Mouse (Mus musculus) splenic B cell, adult 2 months (primary cell): ENCODE measurements around the gene Hivep3.

Source experiments
- DNase-seq: peaks from one replicate; pipeline ENCODE4 v3.0.0-alpha.2; 2011; ENCODE audit warnings: low read depth, low spot score
- H3K27me3 ChIP-seq: 2 replicates; pipeline ENCODE4 v1.6.1; 2012; ENCODE audit warnings: mild to moderate bottlenecking, low read length, moderate library complexity, mixed read lengths; ENCODE audit not compliant: control insufficient read depth, poor library complexity, insufficient read depth, severe bottlenecking
- H3K36me3 ChIP-seq: 2 replicates; pipeline ENCODE4 v1.6.1; 2012; ENCODE audit warnings: mild to moderate bottlenecking, low read length, moderate library complexity, mixed read lengths; ENCODE audit not compliant: control insufficient read depth, poor library complexity, insufficient read depth, severe bottlenecking

Hivep3 gene

DNA sequence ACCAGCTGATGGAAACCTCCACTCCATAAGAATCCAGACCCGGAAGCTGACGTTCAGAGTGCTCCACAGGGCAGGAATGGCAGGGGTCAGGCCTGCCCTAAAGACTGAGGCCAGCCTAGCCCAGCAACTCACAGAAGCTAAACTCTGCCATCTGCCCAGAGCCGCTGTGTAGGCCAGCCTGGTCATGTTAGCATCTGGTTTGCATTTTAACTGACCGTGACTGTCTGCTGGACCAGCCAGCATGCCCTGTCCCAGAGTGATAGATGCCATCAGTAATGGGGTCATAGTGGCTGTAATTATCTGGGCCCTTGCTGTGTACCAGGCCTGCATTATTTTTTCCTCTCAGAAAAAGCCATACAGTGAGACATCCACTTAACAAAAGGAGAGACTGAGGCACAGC, 397.3 kb downstream of the Hivep3 start:
- H3K27me3 ChIP-seq: no peaks in the 10 kb centered on the region
- H3K36me3 ChIP-seq: no peaks in the 10 kb centered on the region
- DNase-seq: no peak

DNA sequence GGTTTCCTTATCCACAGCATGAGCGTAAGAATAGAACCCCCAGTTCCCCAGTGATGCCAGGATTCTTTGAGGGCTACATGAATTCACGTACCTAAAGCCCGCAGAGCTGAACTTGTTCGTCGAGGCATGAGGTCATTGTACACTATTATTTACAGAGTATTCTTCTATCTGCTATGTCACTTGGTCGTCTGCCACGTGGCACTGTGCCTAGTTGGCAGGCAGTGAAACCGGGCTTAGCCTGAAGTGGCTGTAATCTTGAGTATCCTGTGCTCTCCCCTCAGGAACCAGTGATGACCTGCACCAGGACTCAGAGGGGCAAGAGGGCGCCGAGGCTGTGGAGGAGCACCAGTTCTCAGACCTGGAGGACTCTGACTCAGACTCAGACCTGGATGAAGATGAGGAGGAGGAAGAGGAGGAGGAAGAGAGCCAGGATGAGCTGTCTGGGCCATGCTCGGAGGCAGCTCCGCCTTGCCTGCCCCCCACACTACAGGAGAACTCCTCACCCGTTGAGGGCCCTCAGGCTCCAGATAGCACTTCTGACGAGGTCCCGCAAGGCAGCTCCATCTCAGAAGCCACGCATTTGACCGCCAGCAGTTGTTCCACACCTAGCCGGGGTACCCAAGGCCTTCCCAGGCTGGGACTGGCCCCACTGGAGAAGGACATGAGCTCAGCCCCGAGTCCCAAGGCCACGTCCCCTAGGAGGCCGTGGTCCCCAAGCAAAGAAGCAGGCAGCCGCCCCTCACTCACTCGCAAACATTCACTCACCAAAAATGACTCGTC, 398.0 kb downstream of the Hivep3 start:
- Histone ChIP-seq H3K36me3 (no peaks in the 10 kb centered on the region), H3K27me3 (no peaks in the 10 kb centered on the region)
- no peak for DNase-seq

DNA sequence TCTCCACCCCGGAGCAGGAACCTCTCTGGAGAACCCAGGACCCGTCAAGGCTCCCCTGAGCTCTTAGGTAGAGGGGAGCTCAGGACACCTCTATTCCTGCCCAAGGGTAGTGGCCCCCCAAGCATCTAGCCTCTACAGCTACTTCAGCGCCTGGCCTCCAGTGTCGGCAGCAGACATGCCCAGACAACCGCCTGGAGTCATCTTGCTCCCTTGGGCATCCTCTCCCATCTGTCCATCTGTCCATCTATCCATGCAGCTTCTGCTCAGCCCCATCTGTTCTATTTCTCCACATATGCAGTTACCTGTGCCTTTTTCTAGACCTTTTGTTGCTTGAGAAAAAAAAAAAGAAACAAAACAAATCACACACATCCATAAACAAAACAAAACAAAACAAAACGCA, 400.6 kb downstream of the Hivep3 start:
- H3K36me3 ChIP-seq: no peaks in the 10 kb centered on the region
- no peaks in the 10 kb centered on the region for H3K27me3 ChIP-seq
- no peak for DNase-seq

DNA sequence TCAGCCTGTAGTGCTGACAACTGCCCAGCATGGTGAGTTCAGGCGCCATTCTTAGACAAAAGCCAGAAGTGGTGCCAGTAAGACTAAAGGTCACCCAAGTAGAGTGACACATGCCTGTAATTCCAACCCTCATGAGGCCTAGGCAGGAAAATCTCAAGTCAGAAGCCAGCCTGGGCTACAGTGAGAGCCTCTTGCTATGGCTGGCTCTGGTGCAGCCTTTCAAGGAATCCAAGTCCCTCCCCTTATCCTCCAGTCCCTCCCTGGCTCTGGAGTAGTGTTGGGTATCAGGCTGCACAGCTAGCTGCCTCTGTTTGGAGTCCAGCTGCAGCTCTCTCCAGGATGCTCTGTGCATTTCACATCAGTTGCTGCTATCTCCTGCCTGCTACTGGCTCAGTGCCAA, 408.2 kb downstream of the Hivep3 start:
- Histone ChIP-seq H3K36me3 (no peaks in the 10 kb centered on the region), H3K27me3 (no peaks in the 10 kb centered on the region)
- no peak for DNase-seq

DNA sequence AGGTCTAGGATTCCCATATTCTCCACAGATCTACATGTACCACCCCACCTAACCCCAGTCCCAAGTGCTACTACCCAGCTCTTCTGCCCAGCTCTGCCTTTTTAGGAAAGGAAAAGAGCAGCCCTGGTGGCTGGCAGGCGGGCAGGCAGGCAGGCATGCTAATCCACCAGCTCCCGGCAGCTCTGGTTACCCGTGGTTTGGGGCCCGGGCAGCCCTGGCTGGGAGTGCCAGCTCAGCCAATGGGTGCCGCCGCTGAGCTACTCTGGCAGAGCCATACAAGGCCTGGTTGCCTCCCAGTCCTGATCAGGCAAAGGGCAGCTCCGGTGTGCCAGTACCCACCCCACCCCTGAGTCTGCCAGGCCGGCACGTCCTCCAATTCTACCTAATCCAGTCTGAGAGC, 409.3 kb downstream of the Hivep3 start:
- DNase-seq: no peak
- no peaks in the 10 kb centered on the region for H3K27me3 ChIP-seq
- no peaks in the 10 kb centered on the region for H3K36me3 ChIP-seq

DNA sequence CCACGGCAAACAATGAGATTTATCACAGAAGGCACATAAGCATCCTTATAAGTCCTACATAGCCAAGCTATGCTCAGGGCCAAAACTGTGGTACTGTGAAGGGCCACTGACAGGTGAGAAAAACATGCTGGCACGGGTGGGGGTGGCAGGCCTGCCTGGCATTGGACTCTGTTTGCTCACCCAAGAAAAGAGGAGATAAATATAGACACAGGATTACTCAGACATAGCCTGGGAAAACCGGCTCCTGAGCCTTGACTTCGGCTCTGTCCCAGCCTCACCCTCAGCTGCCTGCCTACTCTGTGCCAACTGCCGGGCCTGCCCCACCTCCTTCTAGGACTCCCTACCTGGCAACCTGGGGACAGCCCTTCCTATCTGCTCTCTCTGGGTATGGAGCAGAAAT, 410.8 kb downstream of the Hivep3 start:
- DNase-seq: no peak
- Histone ChIP-seq H3K27me3 (no peaks in the 10 kb centered on the region), H3K36me3 (no peaks in the 10 kb centered on the region)

DNA sequence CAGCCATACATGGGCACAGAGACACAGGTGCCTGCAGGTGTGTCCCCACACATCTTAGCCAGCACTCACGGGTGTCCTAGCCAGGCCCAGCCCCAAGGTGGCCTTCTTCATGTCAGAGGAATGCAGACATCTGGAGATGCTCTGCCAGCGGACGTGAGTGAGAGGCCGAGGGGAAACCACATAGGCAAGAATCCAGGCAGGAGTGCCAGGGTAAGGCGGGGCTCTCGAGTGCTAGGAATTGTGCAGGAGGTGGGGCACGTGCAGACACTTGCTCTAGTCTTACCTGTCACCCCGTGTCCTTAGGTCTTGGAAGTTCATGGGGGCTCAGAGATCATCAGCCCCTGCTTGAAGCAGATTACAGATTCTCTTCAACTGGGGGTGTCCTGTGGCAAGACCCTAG, 412.3 kb downstream of the Hivep3 start:
- no peak for DNase-seq
- H3K36me3 ChIP-seq: no peaks in the 10 kb centered on the region
- H3K27me3 ChIP-seq: no peaks in the 10 kb centered on the region

DNA sequence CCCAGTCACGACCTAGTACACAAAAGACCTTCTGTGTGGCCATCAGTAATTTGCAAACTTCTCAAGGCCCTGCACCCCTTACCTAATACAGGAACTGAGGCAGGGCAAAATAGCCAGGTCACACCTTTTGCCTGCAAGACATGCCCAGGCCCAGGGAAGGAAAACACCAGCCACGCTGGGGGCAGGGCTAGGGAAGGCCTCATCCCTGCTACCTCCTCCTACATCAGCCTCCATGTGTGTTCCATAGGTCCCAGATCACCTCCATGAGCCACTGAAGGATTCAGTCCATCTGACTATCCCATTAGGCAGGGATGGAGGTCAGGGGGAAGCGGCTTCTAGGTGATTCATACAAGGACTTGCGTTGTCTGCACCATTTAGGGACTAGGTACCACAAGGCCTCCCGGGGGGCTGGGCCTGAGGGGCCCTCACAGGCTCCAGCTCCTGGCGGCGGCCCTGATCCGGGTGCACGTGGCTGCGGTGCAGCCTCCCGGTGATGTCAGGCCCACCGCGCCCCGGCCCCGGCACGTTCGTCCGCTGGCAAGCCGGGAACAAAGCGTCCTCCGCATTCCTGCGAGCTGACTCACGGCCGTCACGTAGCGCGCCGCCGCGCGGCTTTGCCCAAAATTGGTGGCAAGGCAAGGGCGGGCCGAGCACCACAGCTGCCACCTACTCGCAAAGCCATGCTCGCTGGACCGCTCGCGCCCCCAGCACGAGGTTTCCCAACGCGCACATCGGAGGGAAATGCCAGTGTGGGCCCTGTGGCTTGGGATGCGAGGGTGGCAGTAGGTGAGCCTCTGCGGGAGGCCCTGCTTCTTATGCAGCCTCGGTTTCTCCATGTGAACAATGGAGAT, 414.9 kb downstream of the Hivep3 start:
- H3K27me3 ChIP-seq: no peaks in the 10 kb centered on the region
- DNase-seq: no peak
- no peaks in the 10 kb centered on the region for H3K36me3 ChIP-seq

DNA sequence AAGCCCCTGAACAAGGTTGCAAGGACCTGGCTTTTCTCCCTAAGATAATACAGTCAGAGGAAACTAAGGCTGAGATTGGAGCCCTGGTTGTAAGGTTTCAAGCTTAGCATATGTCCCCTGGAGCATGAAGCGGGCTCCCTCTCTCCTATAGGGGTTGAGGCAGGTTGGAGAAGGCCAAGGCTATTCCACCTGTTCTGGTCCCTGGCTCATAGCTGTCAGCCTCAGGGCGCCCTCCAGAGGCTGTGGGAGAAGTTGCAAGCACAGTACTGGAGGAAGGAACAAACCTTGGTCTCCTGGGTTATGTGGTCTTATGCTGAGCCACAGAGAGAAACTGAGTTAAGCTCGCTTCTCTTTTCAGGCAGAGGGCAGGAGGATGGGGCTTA, 415.5 kb downstream of the Hivep3 start:
- H3K36me3 ChIP-seq: no peaks in the 10 kb centered on the region
- no peaks in the 10 kb centered on the region for H3K27me3 ChIP-seq
- peak; percentile 19 for DNase-seq

DNA sequence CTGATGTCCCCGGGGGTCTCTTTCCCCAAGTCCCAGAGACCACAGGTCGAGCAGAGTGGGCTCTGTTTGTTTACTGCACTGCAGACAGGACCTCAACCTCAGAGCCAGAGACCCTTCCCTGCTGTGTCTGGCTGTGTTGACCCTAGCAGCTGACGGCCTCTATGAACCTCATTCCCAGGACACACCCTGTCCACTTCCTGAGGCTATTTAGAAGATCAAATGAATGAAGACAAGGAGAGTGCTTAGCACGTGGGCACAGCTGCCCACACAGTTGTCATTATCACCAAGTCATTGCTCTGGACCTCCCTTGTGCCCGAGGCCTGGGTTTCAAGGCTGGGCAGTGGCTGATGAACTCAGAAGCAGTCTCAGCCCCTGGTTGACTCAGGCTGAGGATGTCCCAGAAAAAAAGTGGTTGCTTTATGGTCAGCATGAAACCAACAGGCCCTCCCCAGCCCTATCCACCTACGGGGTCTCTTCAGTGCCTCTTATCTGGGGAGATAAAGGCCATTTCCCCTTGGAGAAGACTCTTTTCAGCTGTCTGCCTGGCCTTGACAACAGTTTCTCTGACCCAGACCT, 416.8 kb downstream of the Hivep3 start:
- H3K27me3 ChIP-seq: no peaks in the 10 kb centered on the region
- H3K36me3 ChIP-seq: no peaks in the 10 kb centered on the region
- DNase-seq: no peak

DNA sequence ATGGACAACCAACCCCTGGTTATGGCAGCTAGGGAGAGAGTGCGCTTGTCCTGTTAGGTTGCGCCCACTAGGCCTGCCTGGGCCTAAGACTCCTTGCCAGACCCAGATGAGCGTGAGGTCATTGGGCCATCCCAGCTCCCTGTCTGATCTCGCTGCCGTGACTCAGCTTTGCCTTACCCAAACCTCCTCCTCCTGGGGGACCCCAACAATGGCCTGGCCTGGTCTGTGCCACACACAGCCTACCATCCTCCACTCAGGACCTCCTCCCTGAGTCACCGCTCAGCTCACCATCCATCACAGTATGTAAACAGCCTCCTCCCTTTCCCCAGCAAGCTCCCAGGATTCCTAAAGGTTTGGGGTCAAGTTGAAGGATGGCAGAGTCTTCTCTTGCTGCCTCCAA, 418.3 kb downstream of the Hivep3 start:
- DNase-seq: no peak
- no peaks in the 10 kb centered on the region for H3K27me3 ChIP-seq

DNA sequence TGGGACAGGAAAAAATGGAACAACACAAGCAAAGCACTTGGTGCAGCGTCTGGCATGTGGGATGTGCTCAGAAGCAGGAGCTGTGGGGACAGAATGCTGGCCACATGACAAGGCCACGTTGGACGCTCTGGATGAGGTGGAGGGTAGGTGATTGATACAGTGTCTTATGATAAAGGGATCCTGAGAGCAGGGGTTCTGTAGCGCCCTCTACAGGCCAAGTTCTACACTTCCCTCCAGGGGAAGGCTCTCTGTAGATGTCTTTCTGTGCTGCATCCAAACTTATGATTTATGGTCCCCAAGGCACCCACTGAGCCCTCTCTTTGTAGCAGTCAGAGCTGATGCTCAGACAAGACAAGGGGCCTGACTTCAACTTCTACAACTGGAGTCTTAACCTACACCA, 419.1 kb downstream of the Hivep3 start:
- H3K36me3 ChIP-seq: no peaks in the 10 kb centered on the region
- no peaks in the 10 kb centered on the region for H3K27me3 ChIP-seq
- peak; percentile 13 for DNase-seq

More for the DNA sequence above, 418.3 kb downstream of the Hivep3 start:
- H3K36me3 ChIP-seq: no peaks in the 10 kb centered on the region

DNA sequence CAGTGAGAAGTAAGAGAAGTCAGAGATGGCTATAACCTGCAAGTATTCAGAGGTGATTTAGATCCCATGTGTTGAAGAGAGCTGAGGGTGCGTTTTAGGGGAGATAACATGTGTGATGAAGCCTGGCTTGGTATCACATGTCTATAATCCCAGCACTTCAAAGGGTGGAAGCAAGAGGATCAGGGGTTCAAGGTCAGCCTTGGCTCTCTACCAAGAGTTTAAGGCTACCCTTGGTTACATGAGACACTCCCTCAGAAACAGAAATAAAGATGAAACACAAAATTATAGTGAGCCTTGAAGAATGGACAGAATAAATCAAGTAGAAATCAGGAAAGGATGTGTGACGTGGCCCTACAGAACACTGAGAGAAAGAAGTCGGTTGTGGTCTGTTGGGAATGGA, 420.2 kb downstream of the Hivep3 start:
- DNase-seq: no peak
- Histone ChIP-seq H3K27me3 (no peaks in the 10 kb centered on the region), H3K36me3 (no peaks in the 10 kb centered on the region)

DNA sequence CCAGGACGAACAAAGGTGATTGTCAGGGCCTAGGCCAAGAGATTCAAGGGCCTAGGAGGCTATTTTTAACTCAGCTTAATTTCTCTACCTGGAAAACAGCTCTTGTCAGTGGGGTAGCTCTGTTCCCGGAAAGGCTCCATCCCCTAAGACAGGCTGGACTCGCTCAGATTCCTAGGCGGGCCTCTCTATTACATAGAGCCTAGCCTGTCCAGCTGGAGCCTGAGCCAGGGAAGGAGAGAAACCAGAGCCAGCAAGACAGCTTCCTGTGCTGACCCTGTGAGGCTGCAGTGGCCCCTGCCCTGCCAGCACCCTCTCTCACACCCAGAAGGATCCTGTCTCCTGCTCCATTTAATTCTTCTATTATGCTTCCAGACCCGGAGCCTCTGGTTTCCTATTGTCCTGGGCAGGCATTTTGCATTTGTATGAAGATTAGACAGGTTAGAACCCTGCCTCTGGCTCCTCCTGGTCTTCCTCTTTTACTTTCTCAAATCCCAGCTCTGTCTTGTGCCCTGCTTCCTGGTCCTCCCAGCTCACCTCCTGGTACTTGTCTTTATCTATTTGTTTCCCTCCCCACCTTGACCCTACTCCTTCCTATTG, 425.2 kb downstream of the Hivep3 start:
- no peak for DNase-seq
- no peaks in the 10 kb centered on the region; the same call in 1 of the 2 replicates for H3K27me3 ChIP-seq
- H3K36me3 ChIP-seq: no peaks in the 10 kb centered on the region
